Mouse (Mus musculus) erythroblast, embryonic 14.5 days (primary cell): ENCODE results near the gene Arhgap35.

Experiments used
- GATA1 ChIP-seq: IDR thresholded peaks from 2 replicates; pipeline ENCODE4 v1.6.1; 2012; ENCODE audit warnings: low read length, inconsistent platforms, mixed read lengths
- TAL1 ChIP-seq: IDR thresholded peaks from 3 replicates; pipeline ENCODE4 v1.6.1; 2012; ENCODE audit warnings: low read length, inconsistent platforms, mixed read lengths

DNA sequence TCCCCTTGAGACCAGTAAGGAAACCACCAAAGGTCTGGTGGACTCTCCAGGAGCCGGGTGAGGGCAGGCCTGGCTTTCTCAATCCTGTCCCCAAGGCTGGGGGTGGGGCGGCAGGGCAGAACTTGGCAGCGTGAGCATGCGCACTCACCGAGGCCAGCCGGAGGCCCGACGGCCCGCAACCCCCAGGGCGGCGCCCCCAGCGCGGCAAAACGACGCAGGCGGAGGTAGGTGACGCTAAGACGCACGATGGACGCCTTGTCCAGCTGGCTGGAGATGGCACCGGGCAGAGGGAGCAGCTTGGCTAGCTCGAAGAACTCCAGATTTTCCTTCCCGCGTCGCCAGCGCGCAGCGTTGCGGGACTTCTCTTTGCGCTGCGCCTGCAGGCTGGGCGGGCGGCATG is 140.3 kb downstream of the Arhgap35 start:
- no peak for TF ChIP-seq GATA1
- no peak for TF ChIP-seq TAL1
